Comparison of ENCODE assay signal across 23 mouse cellular contexts in the genomic region with DNA sequence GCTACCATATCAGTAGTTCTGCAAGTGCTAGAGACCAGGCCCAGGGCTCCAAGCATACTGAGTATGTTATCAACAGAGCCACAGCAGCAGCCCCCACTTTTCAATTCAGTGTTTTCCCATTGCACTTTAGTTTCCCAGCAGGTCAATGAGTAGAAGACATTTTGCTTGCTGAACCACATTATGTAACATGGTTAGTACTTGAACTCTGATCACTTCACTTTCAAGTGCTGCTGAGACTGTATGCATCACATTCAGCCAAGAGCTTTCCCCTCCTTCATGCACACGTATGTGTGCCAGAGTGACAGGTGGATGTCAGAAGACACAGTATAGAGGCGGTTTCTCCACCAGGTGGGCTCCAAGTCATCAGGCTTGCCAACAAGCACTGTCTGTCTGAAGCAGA.
"Had no signal": no experiment of that assay in that cellular context is flagged by ENCODE, and none has a peak within 500 bp of the region (broad histone marks: within the 10 kb centered on the region; RNA-seq: fewer than 3 reads in every experiment).

No protein-coding gene starts in this region.

- H3K9ac ChIP-seq: heart, embryonic 12.5 days; hindbrain, embryonic 12.5 days; hindbrain, embryonic 14.5 days; intestine, embryonic 15.5 days; limb, embryonic 12.5 days had no signal

- H3K27ac ChIP-seq: gastrocnemius, adult 2 months; heart, embryonic 10.5 days; hindbrain, embryonic 10.5 days; hindbrain, embryonic 12.5 days; hindbrain, embryonic 14.5 days; intestine, embryonic 15.5 days; layer of hippocampus, adult 2 months; left cerebral cortex, adult 2 months; limb, embryonic 10.5 days; limb, embryonic 12.5 days had no signal

- DNase-seq: gastrocnemius, adult 2 months; gastrocnemius, postnatal 10 days; gastrocnemius, postnatal 25 days; heart, postnatal 10 days; heart, postnatal 4 days; kidney, postnatal 10 days; kidney, postnatal 25 days; kidney, postnatal 4 days; liver had no signal

- ATAC-seq: forebrain, embryonic 16.5 days; hindbrain, embryonic 16.5 days; inflammation-experienced regulatory T-cells, adult 6 months; intestine, embryonic 15.5 days; intestine, postnatal 0 days had no signal

- H3K27me3 ChIP-seq: heart, embryonic 12.5 days; hindbrain, embryonic 12.5 days; intestine, embryonic 15.5 days; limb, embryonic 12.5 days had no signal

- H3K4me3 ChIP-seq: gastrocnemius, adult 2 months; heart, embryonic 10.5 days; heart, embryonic 12.5 days; hindbrain, embryonic 10.5 days; hindbrain, embryonic 12.5 days; intestine, embryonic 15.5 days; layer of hippocampus, adult 2 months; left cerebral cortex, adult 2 months; limb, embryonic 10.5 days; limb, embryonic 12.5 days had no signal

- H3K4me1 ChIP-seq: heart, embryonic 10.5 days; limb, embryonic 10.5 days had no signal

- H3K4me2 ChIP-seq: heart, embryonic 12.5 days; hindbrain, embryonic 12.5 days; hindbrain, embryonic 14.5 days; intestine, embryonic 15.5 days; limb, embryonic 12.5 days had no signal

- H3K9me3 ChIP-seq: heart, embryonic 10.5 days; heart, embryonic 12.5 days; hindbrain, embryonic 10.5 days; hindbrain, embryonic 12.5 days; intestine, embryonic 15.5 days; limb, embryonic 10.5 days; limb, embryonic 12.5 days had no signal
